Mouse (Mus musculus): Measurements from ENCODE around the gene Unc93b1.

- TF ChIP-seq CTCF (IDR thresholded peaks at IDR 0.05; ENCODE audit: borderline replicate concordance, control insufficient read depth, extremely low read depth, insufficient read depth, low read length, poor library complexity) (no peak), POLR2A (IDR thresholded peaks at IDR 0.05; ENCODE audit: control insufficient read depth, extremely low read depth, insufficient read depth, low read length, poor library complexity) (no peak)
Measured at GRCm38 (mm10) chr19:3975866-3976265, 40.9 kb downstream of the Unc93b1 start.
